Mouse (Mus musculus): ENCODE measurements at regions not wholly inside any gene's neighbourhood (a gene's known extent, or its start where the extent isn't known, plus 50 kb on each side); places are given as distances from the start of the nearest gene placed in this dataset.

DNA sequence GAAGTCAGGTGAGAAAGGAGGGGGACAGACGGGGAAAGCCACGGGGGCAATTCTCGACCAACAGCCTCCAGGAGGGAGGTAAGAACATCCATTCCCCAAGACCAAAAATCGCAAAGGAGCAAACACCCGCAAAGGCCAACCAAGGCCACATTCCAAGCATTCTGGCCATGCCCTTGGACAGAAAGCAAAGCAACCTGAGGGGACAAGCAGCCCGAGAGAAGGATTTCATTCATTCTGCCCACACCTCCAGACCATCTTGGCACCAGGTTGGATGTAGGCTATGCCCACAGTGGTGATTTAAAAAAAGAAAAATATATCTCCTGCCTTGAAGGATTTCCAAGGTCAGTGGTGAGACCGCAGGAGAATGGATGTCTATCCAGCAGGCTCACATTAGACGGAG is 88.2 kb downstream of the Fam43a start:
- no peak for TF ChIP-seq CTCF (IDR thresholded peaks at IDR 0.05; ENCODE audit: borderline replicate concordance, control insufficient read depth, extremely low read depth, insufficient read depth, low read length, poor library complexity)
- no peak for TF ChIP-seq POLR2A (IDR thresholded peaks at IDR 0.05; ENCODE audit: control insufficient read depth, extremely low read depth, insufficient read depth, low read length, poor library complexity)

Data from thymus, adult 2 months (tissue).